9 mouse cellular contexts compared by ENCODE assay signal in genomic region chr17:7176394-7176793, GRCm38 (mm10). TPM values are rescaled to one million over a fixed set of nuclear protein-coding genes. Genes with fewer than 3 reads are reported as not detected.
DNase-seq lines count a peak whose midpoint lies in the region; ATAC-seq and TF ChIP-seq lines count a peak whose summit lies in the region.
"Had no signal": no experiment of that assay in that cellular context is flagged by ENCODE, and none has a peak within 500 bp of the region (broad histone marks: within the 10 kb centered on the region; RNA-seq: fewer than 3 reads in every experiment).

No protein-coding gene starts in this region.

- no peak overlapping the region for H3K4me2 ChIP-seq in liver, embryonic 14.5 days (ENCODE audit: low read depth)
- H3K4me2 ChIP-seq in liver, embryonic 11.5 days, result no peak overlapping the region
- no peak overlapping the region for H3K4me2 ChIP-seq in liver, embryonic 12.5 days

- no peak for ATAC-seq in liver, embryonic 14.5 days (ENCODE audit: insufficient read depth)
- no peak for ATAC-seq in liver, embryonic 11.5 days (replicated peaks; ENCODE audit: low FRiP score)
- no peak for ATAC-seq in liver, embryonic 12.5 days
- ATAC-seq: forebrain, embryonic 16.5 days had no signal

- H3K36me3 ChIP-seq in liver, embryonic 14.5 days (replicated peaks; ENCODE audit: control insufficient read depth, insufficient read depth, low read depth), result no peaks in the 10 kb centered on the region
- no peaks in the 10 kb centered on the region for H3K36me3 ChIP-seq in liver, embryonic 11.5 days (ENCODE audit: control insufficient read depth, insufficient read depth, low read length)
- no peaks in the 10 kb centered on the region for H3K36me3 ChIP-seq in heart, adult 2 months (ENCODE audit: control insufficient read depth, insufficient read depth, low read length)
- no peaks in the 10 kb centered on the region for H3K36me3 ChIP-seq in liver, embryonic 12.5 days

- no peaks in the 10 kb centered on the region for H3K27me3 ChIP-seq in liver, embryonic 14.5 days (ENCODE audit: control insufficient read depth, insufficient read depth, low read length)
- no peaks in the 10 kb centered on the region for H3K27me3 ChIP-seq in liver, embryonic 11.5 days (replicated peaks; ENCODE audit: control insufficient read depth, insufficient read depth, low read length)
- no peaks in the 10 kb centered on the region for H3K27me3 ChIP-seq in heart, adult 2 months (ENCODE audit: control insufficient read depth, insufficient read depth, low read length)
- peaks cover 11% of the 10 kb centered on the region for H3K27me3 ChIP-seq in liver, embryonic 12.5 days (replicated peaks)

- H3K9me3 ChIP-seq in liver, embryonic 14.5 days (ENCODE audit: control insufficient read depth, low read length), result no peaks in the 10 kb centered on the region
- H3K9me3 ChIP-seq in liver, embryonic 11.5 days (ENCODE audit: control insufficient read depth, low read length), result no peaks in the 10 kb centered on the region
- no peaks in the 10 kb centered on the region for H3K9me3 ChIP-seq in liver, embryonic 12.5 days (replicated peaks)

- intact Hi-C loops in heart, adult 2 months (cut with DNase I), result loop anchor here (5.0 kb wide), 1 partner anchor 91 kb away; no protein-coding TSS in a partner anchor
- intact Hi-C loops in heart, postnatal 36 days (cut with DNase I), result no loop called here

- WGBS in liver, embryonic 14.5 days (ENCODE audit: insufficient replicate concordance), result 22% methylated on average over 2 of the region's 2 CpGs
- WGBS in liver, embryonic 11.5 days, result 38% methylated on average over 2 of the region's 2 CpGs
- WGBS in heart, adult 2 months, result 32% methylated on average over 2 of the region's 2 CpGs
- WGBS in liver, embryonic 12.5 days (ENCODE audit: insufficient replicate concordance), result 26% methylated on average over 2 of the region's 2 CpGs

- H3K9ac ChIP-seq in liver, embryonic 14.5 days (replicated peaks), result no peak overlapping the region
- H3K9ac ChIP-seq in liver, embryonic 11.5 days (ENCODE audit: low read depth, low read length), result no peak overlapping the region
- no peak overlapping the region for H3K9ac ChIP-seq in heart, adult 2 months (ENCODE audit: low read depth, low read length)
- H3K9ac ChIP-seq in liver, embryonic 12.5 days, result no peak overlapping the region

- peaks cover 6 to 9% of the 10 kb centered on the region in 2 experiments for H3K4me1 ChIP-seq in liver, embryonic 14.5 days (replicated peaks; ENCODE audit: control insufficient read depth in 2 of 2, insufficient read depth in 2 of 2, low read length in 1 of 2)
- H3K4me1 ChIP-seq in liver, embryonic 11.5 days (replicated peaks; ENCODE audit: control insufficient read depth, insufficient read depth, low read length), result peaks cover 16% of the 10 kb centered on the region
- H3K4me1 ChIP-seq in heart, adult 2 months (ENCODE audit: control insufficient read depth, insufficient read depth, low read length), result peaks cover 19% of the 10 kb centered on the region
- peaks cover 13% of the 10 kb centered on the region for H3K4me1 ChIP-seq in liver, embryonic 12.5 days

- TF ChIP-seq EP300 in liver, embryonic 14.5 days (IDR thresholded peaks at IDR 0.05; ENCODE audit: low read depth), result no peak
- 0 out of 2 replicates have a peak, but pooled peaks have one; percentile 18 for TF ChIP-seq EP300 in heart, adult 2 months (IDR thresholded peaks at IDR 0.05; ENCODE audit: insufficient read depth, low read depth, low read length)

- H3K27ac ChIP-seq in liver, embryonic 14.5 days, result no peak overlapping the region
- no peak overlapping the region for H3K27ac ChIP-seq in liver, embryonic 11.5 days (ENCODE audit: low read depth, low read length)
- H3K27ac ChIP-seq in heart, adult 2 months, result peak overlapping the region; percentile 67
- no peak overlapping the region for H3K27ac ChIP-seq in liver, embryonic 12.5 days

- H3K79me2 ChIP-seq in heart, adult 2 months (replicated peaks; ENCODE audit: control insufficient read depth, insufficient read depth, low read length), result peaks cover 2% of the 10 kb centered on the region; the same call in 1 of the 2 replicates

- DNase-seq in liver, embryonic 14.5 days (ENCODE audit: low read depth in 3 of 3, low spot score in 3 of 3), result no peak
- DNase-seq in liver, embryonic 11.5 days (ENCODE audit: low spot score), result no peak
- peak; percentile 60 to 73 for DNase-seq in heart, adult 2 months
- DNase-seq in heart, postnatal 36 days, result peak; percentile 46 to 47
- peak; percentile 33 for DNase-seq in lung, postnatal 14 days
- no peak for DNase-seq in adipocyte (ENCODE audit: low spot score)
- DNase-seq: cerebellum, adult 9-11 months had no signal

- H3K4me3 ChIP-seq in liver, embryonic 14.5 days (ENCODE audit: insufficient read depth in 1 of 2, low read depth in 2 of 2, low read length in 2 of 2), result no peak overlapping the region
- H3K4me3 ChIP-seq in liver, embryonic 11.5 days (ENCODE audit: low read depth, low read length), result no peak overlapping the region
- H3K4me3 ChIP-seq in heart, adult 2 months, result no peak overlapping the region
- H3K4me3 ChIP-seq in liver, embryonic 12.5 days, result no peak overlapping the region

- no peak for TF ChIP-seq POLR2A in heart, adult 2 months (IDR thresholded peaks at IDR 0.05; ENCODE audit: insufficient read depth, low read depth, low read length)

- 0 out of 2 replicates have a peak, but pooled peaks have one; percentile 2 for TF ChIP-seq CTCF in liver, embryonic 14.5 days (IDR thresholded peaks at IDR 0.05; ENCODE audit: low read depth)
- TF ChIP-seq CTCF in heart, adult 2 months (IDR thresholded peaks at IDR 0.05), result peak; percentile 28; the same call in 1 of the 2 replicates

RNA-seq across cellular contexts. Expression of gene Rps6ka2, which starts 6.5 kb away (rescaled TPM):
- 1.0 and 1.1 TPM in 2 replicates for polyA plus RNA-seq in liver, embryonic 14.5 days (2012; rRNA removed)
- polyA plus RNA-seq in liver, embryonic 14.5 days (2014; fragmentation: Nextera tagmentation; extraction: Ambion mirVana), result 0.89 and 1.2 TPM in 2 replicates
- 12.7 and 13.2 TPM in 2 replicates for polyA plus RNA-seq in liver, embryonic 11.5 days (2014; fragmentation: Nextera tagmentation; extraction: Ambion mirVana)
- total RNA-seq in heart, adult 2 months (2021), result 10 to 100 TPM; 33.6 to 33.7 TPM
- 26.4 and 45.6 TPM in 2 replicates for polyA plus RNA-seq in heart, adult 2 months (2012; rRNA removed)
- total RNA-seq in heart, postnatal 36 days (2021), result 10 to 100 TPM; 27.1 to 28.5 TPM
- polyA plus RNA-seq in liver, embryonic 12.5 days (2016; fragmentation: Nextera tagmentation; extraction: Ambion mirVana), result 5.1 and 5.3 TPM in 2 replicates

Comparison
In these comparisons a context has a peak if more than half of its experiments do, and no peak if none do; other contexts are left out.
1. DNase-seq: peak in heart, adult 2 months (2 of 2), heart, postnatal 36 days (2 of 2) and lung, postnatal 14 days (single experiment); none in liver, embryonic 14.5 days (0 of 3), liver, embryonic 11.5 days (single experiment) and adipocyte (single experiment).